Mouse (Mus musculus): ENCODE results near the gene Zkscan5. TPM values are rescaled to one million over a fixed set of nuclear protein-coding genes. Genes with fewer than 3 reads are reported as not detected.
A peak's percentile ranks its signal among the peaks of the same experiment; 100 is the strongest.

Gene Zkscan5
- polyA plus RNA-seq, 1 experiment from 2014 or later = 13.6 TPM

- H3K4me3 ChIP-seq (ENCODE audit: low read depth, low read length) = 0 out of 2 replicates have a peak overlapping the region, but pooled peaks have one; percentile 76
- no peak overlapping the region for H3K9ac ChIP-seq (ENCODE audit: low read length)
- ATAC-seq (replicated peaks; ENCODE audit: low FRiP score, low TSS enrichment, low read depth) (no peak), DNase-seq (ENCODE audit: low spot score) (no peak)
- peaks cover 40% of the 10 kb centered on the region for H3K36me3 ChIP-seq (ENCODE audit: control insufficient read depth, insufficient read depth, low read length)
- WGBS = 95% methylated on average over 6 of the region's 6 CpGs
- H3K4me1 ChIP-seq (replicated peaks; ENCODE audit: control insufficient read depth, insufficient read depth, low read length) = peaks cover 18% of the 10 kb centered on the region
- H3K27ac ChIP-seq (ENCODE audit: low read depth) = no peak overlapping the region
- H3K4me2 ChIP-seq (ENCODE audit: low read length) = no peak overlapping the region
- H3K9me3 ChIP-seq (ENCODE audit: control insufficient read depth, low read length) = no peaks in the 10 kb centered on the region
- H3K27me3 ChIP-seq (replicated peaks; ENCODE audit: control insufficient read depth, insufficient read depth, low read length) = no peaks in the 10 kb centered on the region
Observed at GRCm38 (mm10) chr5:145189416-145189815, 14.9 kb upstream of the Zkscan5 start.

DNA sequence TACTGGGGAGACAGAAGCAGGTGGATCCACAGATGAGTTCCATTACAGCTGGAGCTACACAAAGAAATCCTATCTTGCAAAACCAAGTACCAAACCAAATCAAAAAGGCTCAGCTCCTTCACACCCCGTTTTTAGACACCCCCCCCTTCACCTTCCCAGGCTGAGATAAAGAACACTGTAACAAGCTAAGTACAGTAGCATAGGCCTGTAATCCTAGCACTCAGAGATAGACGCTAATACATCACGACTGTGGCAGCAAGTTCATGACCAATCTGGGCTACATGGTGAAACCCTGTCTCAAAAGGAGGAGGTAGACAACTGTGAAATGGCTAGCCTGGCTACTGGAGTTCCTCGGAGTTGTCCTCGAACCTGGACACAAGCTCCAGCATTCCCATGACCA, 14.0 kb upstream of the Zkscan5 start:
- DNase-seq (ENCODE audit: low spot score) = no peak
- Histone ChIP-seq H3K9me3 (ENCODE audit: control insufficient read depth, low read length) (no peaks in the 10 kb centered on the region), H3K4me2 (ENCODE audit: low read length) (peak overlapping the region; percentile 92), H3K27me3 (replicated peaks; ENCODE audit: control insufficient read depth, insufficient read depth, low read length) (no peaks in the 10 kb centered on the region), H3K9ac (ENCODE audit: low read length) (peak overlapping the region; percentile 96), H3K4me1 (replicated peaks; ENCODE audit: control insufficient read depth, insufficient read depth, low read length) (peaks cover 18% of the 10 kb centered on the region), H3K36me3 (ENCODE audit: control insufficient read depth, insufficient read depth, low read length) (peaks cover 40% of the 10 kb centered on the region), H3K27ac (ENCODE audit: low read depth) (peak overlapping the region; percentile 88; the same call in 1 of the 2 replicates), H3K4me3 (ENCODE audit: low read depth, low read length) (peak overlapping the region; percentile 76)
- 48% methylated on average over 5 of the region's 5 CpGs for WGBS
- ATAC-seq (replicated peaks; ENCODE audit: low FRiP score, low TSS enrichment, low read depth) = no peak

DNA sequence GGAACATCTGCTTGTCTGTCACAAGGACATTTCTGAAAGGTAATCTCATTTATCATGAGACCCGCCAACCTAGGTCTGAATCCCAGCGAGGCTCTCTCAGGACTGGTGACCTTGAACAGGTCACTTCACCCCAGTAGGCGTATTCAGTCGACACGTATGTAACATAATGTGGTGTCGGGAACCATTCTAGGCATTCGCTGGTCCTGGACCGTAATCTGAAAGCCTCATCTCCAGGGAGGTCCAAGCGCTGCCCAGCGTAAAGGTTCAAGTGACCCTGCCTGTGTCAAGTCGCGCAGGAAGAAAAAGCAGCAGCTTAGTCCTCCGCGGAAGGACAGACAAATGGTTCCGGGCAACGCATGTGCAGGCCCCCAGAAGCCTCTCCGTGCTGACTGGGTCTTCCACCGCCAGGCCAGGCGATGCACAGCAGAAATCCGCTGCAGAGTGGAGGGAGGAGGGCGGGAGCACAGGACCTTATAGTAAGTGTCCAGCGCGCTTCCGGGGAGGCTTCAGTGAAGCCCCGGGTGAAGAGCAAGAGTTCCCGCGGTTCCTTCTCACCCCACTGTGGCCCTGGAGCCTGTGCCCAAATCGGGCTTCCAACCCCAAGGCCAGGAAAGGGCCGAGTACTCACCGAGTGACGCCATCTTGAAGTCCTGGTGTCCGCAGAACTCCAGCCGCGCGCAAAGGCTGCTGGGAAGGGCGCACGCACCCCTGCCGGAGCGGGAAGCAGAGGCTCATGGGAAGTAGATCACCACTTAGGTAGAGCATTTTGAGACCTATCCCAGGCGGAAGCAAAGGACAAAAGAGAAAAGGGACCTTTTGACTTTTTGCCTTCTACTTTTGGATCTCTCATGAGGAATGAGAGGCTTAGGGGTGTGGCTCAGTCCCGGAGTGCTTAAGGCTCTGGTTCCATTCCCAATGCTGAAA, 13.2 kb upstream of the Zkscan5 start:
- Histone ChIP-seq H3K4me2 (ENCODE audit: low read length) (peak overlapping the region; percentile 92), H3K9ac (ENCODE audit: low read length) (peak overlapping the region; percentile 96), H3K27me3 (replicated peaks; ENCODE audit: control insufficient read depth, insufficient read depth, low read length) (no peaks in the 10 kb centered on the region), H3K36me3 (ENCODE audit: control insufficient read depth, insufficient read depth, low read length) (peaks cover 40% of the 10 kb centered on the region), H3K4me3 (ENCODE audit: low read depth, low read length) (peak overlapping the region; percentile 76), H3K4me1 (replicated peaks; ENCODE audit: control insufficient read depth, insufficient read depth, low read length) (peaks cover 18% of the 10 kb centered on the region), H3K27ac (ENCODE audit: low read depth) (peak overlapping the region; percentile 88), H3K9me3 (ENCODE audit: control insufficient read depth, low read length) (no peaks in the 10 kb centered on the region)
- DNase-seq (ENCODE audit: low spot score) = peak; percentile 93
- ATAC-seq (replicated peaks; ENCODE audit: low FRiP score, low TSS enrichment, low read depth) = peak; percentile 85
- WGBS = under 1% methylated on average over 41 of the region's 41 CpGs

- Histone ChIP-seq H3K27ac (ENCODE audit: low read depth) (peak within 1 kb of the TSS; percentile 88), H3K36me3 (ENCODE audit: control insufficient read depth, insufficient read depth, low read length) (peaks cover 39% of the 10 kb centered on the region), H3K4me1 (replicated peaks; ENCODE audit: control insufficient read depth, insufficient read depth, low read length) (peaks cover 18% of the 10 kb centered on the region), H3K9me3 (ENCODE audit: control insufficient read depth, low read length) (no peaks in the 10 kb centered on the region), H3K27me3 (replicated peaks; ENCODE audit: control insufficient read depth, insufficient read depth, low read length) (no peaks in the 10 kb centered on the region), H3K4me3 (ENCODE audit: low read depth, low read length) (peak within 1 kb of the TSS; percentile 76), H3K4me2 (ENCODE audit: low read length) (peak within 1 kb of the TSS; percentile 92), H3K9ac (ENCODE audit: low read length) (peak within 1 kb of the TSS; percentile 96)
- 89% methylated on average over 2 of the region's 2 CpGs for WGBS
- no peak for DNase-seq (ENCODE audit: low spot score)
- ATAC-seq (replicated peaks; ENCODE audit: low FRiP score, low TSS enrichment, low read depth) = no peak
Observed at GRCm38 (mm10) chr5:145191962-145192361, 12.4 kb upstream of the Zkscan5 start, which contains the start of gene Atp5j2. Atp5j2 (minus strand) TSS chr5:145192062.

GRCm38 (mm10) chr5:145200387-145200786, 4.0 kb upstream of the Zkscan5 start:
- H3K9me3 ChIP-seq (ENCODE audit: control insufficient read depth, low read length) = no peaks in the 10 kb centered on the region
- peak overlapping the region; percentile 75 for H3K4me2 ChIP-seq (ENCODE audit: low read length)
- 82% methylated on average over 7 of the region's 7 CpGs for WGBS
- DNase-seq (ENCODE audit: low spot score) (no peak), ATAC-seq (replicated peaks; ENCODE audit: low FRiP score, low TSS enrichment, low read depth) (no peak)
- no peak overlapping the region for H3K27ac ChIP-seq (ENCODE audit: low read depth)
- H3K36me3 ChIP-seq (ENCODE audit: control insufficient read depth, insufficient read depth, low read length) = peaks cover 15% of the 10 kb centered on the region
- no peaks in the 10 kb centered on the region for H3K27me3 ChIP-seq (replicated peaks; ENCODE audit: control insufficient read depth, insufficient read depth, low read length)
- peaks cover 12% of the 10 kb centered on the region for H3K4me1 ChIP-seq (replicated peaks; ENCODE audit: control insufficient read depth, insufficient read depth, low read length)
- H3K9ac ChIP-seq (ENCODE audit: low read length) = no peak overlapping the region
- H3K4me3 ChIP-seq (ENCODE audit: low read depth, low read length) = peak overlapping the region; percentile 87; the same call in 1 of the 2 replicates

- Histone ChIP-seq H3K27ac (ENCODE audit: low read depth) (peak within 1 kb of the TSS; percentile 59; the same call in 1 of the 2 replicates), H3K36me3 (ENCODE audit: control insufficient read depth, insufficient read depth, low read length) (0 out of 2 replicates have a peak, but pooled peaks cover 4% of the 10 kb centered on the region), H3K4me3 (ENCODE audit: low read depth, low read length) (peak within 1 kb of the TSS; percentile 87), H3K4me2 (ENCODE audit: low read length) (peak within 1 kb of the TSS; percentile 75), H3K4me1 (replicated peaks; ENCODE audit: control insufficient read depth, insufficient read depth, low read length) (peaks cover 17% of the 10 kb centered on the region), H3K9ac (ENCODE audit: low read length) (peak within 1 kb of the TSS; percentile 72), H3K27me3 (replicated peaks; ENCODE audit: control insufficient read depth, insufficient read depth, low read length) (no peaks in the 10 kb centered on the region), H3K9me3 (ENCODE audit: control insufficient read depth, low read length) (no peaks in the 10 kb centered on the region)
- DNase-seq (ENCODE audit: low spot score) (peak; percentile 84), ATAC-seq (replicated peaks; ENCODE audit: low FRiP score, low TSS enrichment, low read depth) (no peak)
- 2% methylated on average over 37 of the region's 37 CpGs for WGBS
Observed at GRCm38 (mm10) chr5:145201321-145201991, 2.9 kb upstream of the Zkscan5 start, which contains the start of gene Zkscan14. Zkscan14 (minus strand) TSS chr5:145201868.

DNA sequence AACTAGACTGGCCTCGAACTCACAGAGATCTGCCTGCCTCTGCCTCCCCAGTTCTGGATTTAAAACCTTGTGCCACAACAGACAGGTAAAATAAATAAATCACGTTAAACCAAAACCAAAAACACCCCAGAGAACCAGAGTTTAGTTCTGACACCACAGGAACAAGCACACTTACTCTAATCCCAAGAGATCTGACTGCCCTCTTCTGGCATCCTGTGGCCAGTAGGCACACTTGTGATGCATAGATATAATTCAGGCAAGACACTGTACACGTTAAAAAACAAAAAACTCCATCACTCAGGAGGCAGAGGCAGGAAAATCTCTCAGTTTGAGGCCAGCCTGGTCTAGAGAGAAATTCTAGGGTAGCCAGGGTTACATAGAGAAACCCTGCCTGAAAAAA, 1.9 kb upstream of the Zkscan5 start:
- no peaks in the 10 kb centered on the region for H3K9me3 ChIP-seq (ENCODE audit: control insufficient read depth, low read length)
- H3K4me3 ChIP-seq (ENCODE audit: low read depth, low read length) = no peak overlapping the region
- H3K36me3 ChIP-seq (ENCODE audit: control insufficient read depth, insufficient read depth, low read length) = peaks cover under 1% of the 10 kb centered on the region; the same call in 1 of the 2 replicates
- WGBS = 57% methylated on average over 3 of the region's 3 CpGs
- no peak for ATAC-seq (replicated peaks; ENCODE audit: low FRiP score, low TSS enrichment, low read depth)
- no peak overlapping the region for H3K4me2 ChIP-seq (ENCODE audit: low read length)
- DNase-seq (ENCODE audit: low spot score) = no peak
- no peaks in the 10 kb centered on the region for H3K27me3 ChIP-seq (replicated peaks; ENCODE audit: control insufficient read depth, insufficient read depth, low read length)
- H3K4me1 ChIP-seq (replicated peaks; ENCODE audit: control insufficient read depth, insufficient read depth, low read length) = peaks cover 17% of the 10 kb centered on the region
- no peak overlapping the region for H3K9ac ChIP-seq (ENCODE audit: low read length)
- no peak overlapping the region for H3K27ac ChIP-seq (ENCODE audit: low read depth)

DNA sequence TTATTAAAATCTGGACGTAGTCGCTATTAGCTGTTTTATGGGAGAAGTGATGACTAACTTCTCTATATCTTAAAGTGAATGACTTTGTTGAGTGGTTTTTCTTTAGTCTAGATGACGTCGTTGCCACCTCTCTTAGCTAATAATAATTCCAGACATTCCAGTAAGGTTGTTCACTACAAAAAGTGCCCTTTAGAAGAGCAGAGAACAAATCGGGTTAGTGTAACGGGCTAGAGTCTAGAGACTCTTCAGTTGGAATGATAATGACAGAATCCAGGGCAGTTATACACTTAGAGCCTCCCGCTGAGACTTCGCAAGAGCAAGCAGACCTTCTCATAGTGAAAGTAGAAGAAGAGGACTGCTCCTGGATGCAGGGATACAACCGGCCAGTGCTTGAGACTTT, 679 bp downstream of the Zkscan5 start:
- DNase-seq (ENCODE audit: low spot score) (no peak), ATAC-seq (replicated peaks; ENCODE audit: low FRiP score, low TSS enrichment, low read depth) (no peak)
- no peaks in the 10 kb centered on the region for H3K27me3 ChIP-seq (replicated peaks; ENCODE audit: control insufficient read depth, insufficient read depth, low read length)
- H3K4me1 ChIP-seq (replicated peaks; ENCODE audit: control insufficient read depth, insufficient read depth, low read length) = peaks cover 17% of the 10 kb centered on the region
- WGBS = 14% methylated on average over 9 of the region's 9 CpGs
- peaks cover 7% of the 10 kb centered on the region; the same call in 1 of the 2 replicates for H3K36me3 ChIP-seq (ENCODE audit: control insufficient read depth, insufficient read depth, low read length)
- H3K27ac ChIP-seq (ENCODE audit: low read depth) = no peak overlapping the region
- no peaks in the 10 kb centered on the region for H3K9me3 ChIP-seq (ENCODE audit: control insufficient read depth, low read length)
- peak overlapping the region; percentile 81 for H3K4me2 ChIP-seq (ENCODE audit: low read length)
- peak overlapping the region; percentile 64 for H3K9ac ChIP-seq (ENCODE audit: low read length)
- H3K4me3 ChIP-seq (ENCODE audit: low read depth, low read length) = peak overlapping the region; percentile 79

All from intestine, embryonic 14.5 days (tissue).